Mouse (Mus musculus): ENCODE data around the gene Cdc20. TPM values are rescaled to one million over a fixed set of nuclear protein-coding genes. Genes with fewer than 3 reads are reported as not detected.

Gene Cdc20
- polyA plus RNA-seq, 1 experiment from 2014 or later: 47.3 TPM

DNA sequence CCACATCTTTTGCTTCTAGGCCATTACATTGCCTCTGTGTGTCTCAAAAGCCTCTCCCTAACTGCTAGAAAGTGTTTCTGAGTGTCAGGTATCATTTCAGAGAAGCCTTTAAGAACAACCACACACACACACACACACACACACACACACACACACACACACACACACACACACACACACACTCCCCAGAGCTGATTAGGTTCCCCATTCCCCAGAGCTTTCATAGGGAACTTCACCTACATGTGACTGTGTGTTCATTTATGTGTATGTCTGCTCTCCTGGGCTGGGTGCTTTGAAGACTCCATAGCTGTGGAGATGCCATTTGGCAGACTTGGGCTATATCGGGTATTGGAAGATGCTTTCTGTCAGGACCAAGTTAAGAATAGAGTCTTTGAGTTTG, 11.8 kb downstream of the Cdc20 start:
- Histone ChIP-seq H3K36me3 (ENCODE audit: control insufficient read depth, insufficient read depth, low read length) (peaks cover 26% of the 10 kb centered on the region), H3K9me3 (ENCODE audit: control insufficient read depth, low read length) (no peaks in the 10 kb centered on the region), H3K4me3 (replicated peaks; ENCODE audit: low read depth, low read length) (no peak overlapping the region), H3K27me3 (ENCODE audit: control insufficient read depth, insufficient read depth, low read length) (no peaks in the 10 kb centered on the region), H3K4me2 (ENCODE audit: low read length) (no peak overlapping the region), H3K27ac (replicated peaks; ENCODE audit: low read depth, low read length) (no peak overlapping the region), H3K9ac (replicated peaks; ENCODE audit: low read length) (no peak overlapping the region), H3K4me1 (ENCODE audit: control insufficient read depth, insufficient read depth, low read length) (peaks cover 17% of the 10 kb centered on the region)
- 90% methylated on average over 1 of the region's 1 CpGs for WGBS
- DNase-seq (no peak), ATAC-seq (ENCODE audit: low FRiP score, low TSS enrichment) (no peak)

DNA sequence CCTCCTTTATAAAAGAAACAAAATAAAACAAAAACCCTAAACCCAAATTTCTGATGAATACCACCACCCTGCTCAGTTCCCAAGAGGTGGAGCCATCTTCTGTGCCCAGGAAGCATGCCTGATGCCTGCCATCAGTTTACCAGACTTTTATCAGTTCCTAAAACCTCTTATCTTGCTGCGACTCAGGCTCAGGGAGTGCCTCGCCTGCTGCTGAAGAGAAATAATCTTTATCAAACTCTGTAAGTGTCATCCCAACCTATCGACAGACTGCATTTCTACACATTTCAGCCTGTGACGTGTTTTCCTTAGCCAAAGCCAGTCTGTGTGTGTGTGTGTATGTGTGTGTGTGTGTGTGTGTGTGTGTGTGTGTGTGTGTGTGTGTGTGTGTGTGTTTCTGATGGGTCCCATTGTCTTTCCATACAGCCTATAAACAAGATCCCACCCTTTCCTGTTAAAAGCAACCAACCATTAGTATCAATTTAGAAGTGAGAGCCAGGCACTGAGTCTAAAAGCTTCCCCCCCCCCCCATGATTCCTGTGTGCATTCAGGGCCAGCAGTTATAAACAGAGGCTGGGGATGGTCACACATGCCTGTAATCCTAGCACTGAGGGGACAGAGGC, 12.5 kb downstream of the Cdc20 start:
- Histone ChIP-seq H3K4me2 (ENCODE audit: low read length) (no peak overlapping the region), H3K36me3 (ENCODE audit: control insufficient read depth, insufficient read depth, low read length) (peaks cover 31% of the 10 kb centered on the region), H3K4me1 (ENCODE audit: control insufficient read depth, insufficient read depth, low read length) (peaks cover 17% of the 10 kb centered on the region), H3K27me3 (ENCODE audit: control insufficient read depth, insufficient read depth, low read length) (no peaks in the 10 kb centered on the region), H3K4me3 (replicated peaks; ENCODE audit: low read depth, low read length) (no peak overlapping the region), H3K9ac (replicated peaks; ENCODE audit: low read length) (no peak overlapping the region), H3K27ac (replicated peaks; ENCODE audit: low read depth, low read length) (no peak overlapping the region), H3K9me3 (ENCODE audit: control insufficient read depth, low read length) (no peaks in the 10 kb centered on the region)
- no peak for ATAC-seq (ENCODE audit: low FRiP score, low TSS enrichment)
- 88% methylated on average over 4 of the region's 4 CpGs for WGBS
- no peak for DNase-seq

DNA sequence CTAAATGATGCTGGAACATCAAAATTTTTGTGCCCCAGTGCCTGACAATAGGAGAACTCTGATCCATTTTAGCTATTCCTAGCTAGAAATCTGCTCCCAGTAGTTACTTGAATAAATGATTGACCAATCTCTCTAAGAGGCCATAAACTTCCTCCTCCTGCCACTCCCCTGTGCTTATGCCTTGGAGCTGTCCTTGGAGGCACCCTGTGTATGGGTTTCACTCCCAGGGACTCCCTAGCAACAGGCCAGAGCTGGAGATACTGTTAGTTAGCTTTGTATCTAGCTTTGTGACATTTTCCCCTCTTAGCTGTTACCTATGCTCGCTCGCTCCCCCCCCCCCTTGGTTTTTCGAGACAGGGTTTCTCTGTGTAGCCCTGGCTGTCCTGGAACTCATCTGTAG, 15.8 kb downstream of the Cdc20 start:
- DNase-seq (no peak), ATAC-seq (ENCODE audit: low FRiP score, low TSS enrichment) (no peak)
- 98% methylated on average over 3 of the region's 3 CpGs for WGBS
- peaks cover 59% of the 10 kb centered on the region for H3K36me3 ChIP-seq (ENCODE audit: control insufficient read depth, insufficient read depth, low read length)
- H3K27me3 ChIP-seq (ENCODE audit: control insufficient read depth, insufficient read depth, low read length): no peaks in the 10 kb centered on the region
- H3K4me3 ChIP-seq (replicated peaks; ENCODE audit: low read depth, low read length): no peak overlapping the region
- no peak overlapping the region for H3K27ac ChIP-seq (replicated peaks; ENCODE audit: low read depth, low read length)
- no peak overlapping the region for H3K4me2 ChIP-seq (ENCODE audit: low read length)
- H3K9me3 ChIP-seq (ENCODE audit: control insufficient read depth, low read length): no peaks in the 10 kb centered on the region
- H3K4me1 ChIP-seq (ENCODE audit: control insufficient read depth, insufficient read depth, low read length): no peaks in the 10 kb centered on the region
- H3K9ac ChIP-seq (replicated peaks; ENCODE audit: low read length): no peak overlapping the region

DNA sequence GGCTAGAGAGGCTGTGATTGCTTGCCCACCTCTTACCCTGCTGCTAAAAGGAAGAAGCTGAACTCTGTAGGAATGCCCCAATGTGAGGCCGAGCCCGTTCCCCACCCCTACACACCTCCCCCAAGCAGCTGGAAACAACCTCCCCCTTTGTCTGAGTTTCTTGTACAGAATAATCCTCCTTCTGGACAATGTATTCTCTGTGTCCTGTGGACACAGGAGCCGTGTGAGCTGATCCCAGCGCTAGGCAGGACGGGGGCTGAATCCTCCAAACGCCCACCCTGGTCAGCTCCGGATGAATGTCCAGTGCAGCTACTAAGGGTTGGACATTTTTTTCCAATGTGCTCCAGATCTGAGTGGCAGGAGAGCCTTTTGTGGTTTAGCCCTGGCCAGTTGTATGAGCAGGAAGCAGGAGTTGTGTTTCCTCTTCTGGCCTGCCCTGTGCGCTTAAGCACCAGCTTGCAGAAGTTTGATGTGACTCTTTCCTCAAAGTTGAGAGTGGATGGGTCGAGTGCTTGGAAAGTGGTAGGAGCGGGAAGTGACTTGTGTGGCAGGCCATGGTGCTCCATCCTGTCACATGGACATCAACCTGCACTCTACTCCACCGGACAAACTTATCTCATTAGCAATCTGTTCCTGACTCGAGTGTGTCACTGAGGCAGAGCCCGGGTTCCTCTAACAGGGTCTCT, 19.9 kb downstream of the Cdc20 start:
- H3K4me1 ChIP-seq (ENCODE audit: control insufficient read depth, insufficient read depth, low read length): no peaks in the 10 kb centered on the region
- no peaks in the 10 kb centered on the region for H3K27me3 ChIP-seq (ENCODE audit: control insufficient read depth, insufficient read depth, low read length)
- 77% methylated on average over 13 of the region's 13 CpGs for WGBS
- H3K27ac ChIP-seq (replicated peaks; ENCODE audit: low read depth, low read length): no peak overlapping the region
- no peak overlapping the region for H3K4me2 ChIP-seq (ENCODE audit: low read length)
- H3K9ac ChIP-seq (replicated peaks; ENCODE audit: low read length): no peak overlapping the region
- H3K9me3 ChIP-seq (ENCODE audit: control insufficient read depth, low read length): no peaks in the 10 kb centered on the region
- DNase-seq: no peak
- H3K4me3 ChIP-seq (replicated peaks; ENCODE audit: low read depth, low read length): no peak overlapping the region
- H3K36me3 ChIP-seq (ENCODE audit: control insufficient read depth, insufficient read depth, low read length): peaks cover 92% of the 10 kb centered on the region
- no peak for ATAC-seq (ENCODE audit: low FRiP score, low TSS enrichment)

- DNase-seq: no peak
Measured at GRCm38 (mm10) chr4:118416329-118416728, 20.8 kb downstream of the Cdc20 start.

DNA sequence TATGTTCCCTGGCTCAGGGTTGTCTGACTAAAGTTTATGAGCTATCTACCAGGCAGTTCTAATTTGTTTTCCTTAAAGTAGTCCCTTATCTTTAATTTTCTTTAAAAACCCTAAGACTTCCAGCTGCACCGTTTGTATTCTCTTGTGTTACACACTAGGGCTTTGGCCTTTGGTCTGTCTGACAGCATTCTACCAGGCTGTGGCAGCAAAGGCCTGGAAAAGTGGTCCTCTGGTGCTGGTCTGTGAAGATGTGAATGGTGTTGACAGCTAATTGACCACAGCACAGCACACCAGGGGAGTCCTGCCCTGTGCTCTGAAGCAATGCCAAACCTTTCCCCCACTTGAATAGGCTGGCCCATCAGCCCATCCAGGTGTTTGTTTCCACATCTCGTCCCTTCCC, 21.4 kb downstream of the Cdc20 start:
- peaks cover 91% of the 10 kb centered on the region for H3K36me3 ChIP-seq (ENCODE audit: control insufficient read depth, insufficient read depth, low read length)
- H3K9me3 ChIP-seq (ENCODE audit: control insufficient read depth, low read length): no peaks in the 10 kb centered on the region
- H3K4me2 ChIP-seq (ENCODE audit: low read length): no peak overlapping the region
- ATAC-seq (ENCODE audit: low FRiP score, low TSS enrichment) (no peak), DNase-seq (no peak)
- 88% methylated on average over 2 of the region's 2 CpGs for WGBS
- H3K9ac ChIP-seq (replicated peaks; ENCODE audit: low read length): no peak overlapping the region
- H3K27me3 ChIP-seq (ENCODE audit: control insufficient read depth, insufficient read depth, low read length): no peaks in the 10 kb centered on the region
- no peak overlapping the region for H3K4me3 ChIP-seq (replicated peaks; ENCODE audit: low read depth, low read length)
- H3K4me1 ChIP-seq (ENCODE audit: control insufficient read depth, insufficient read depth, low read length): no peaks in the 10 kb centered on the region
- no peak overlapping the region for H3K27ac ChIP-seq (replicated peaks; ENCODE audit: low read depth, low read length)

More at GRCm38 (mm10) chr4:118416329-118416728, 20.8 kb downstream of the Cdc20 start:
- Histone ChIP-seq H3K27me3 (ENCODE audit: control insufficient read depth, insufficient read depth, low read length) (no peaks in the 10 kb centered on the region), H3K9ac (replicated peaks; ENCODE audit: low read length) (no peak overlapping the region), H3K9me3 (ENCODE audit: control insufficient read depth, low read length) (no peaks in the 10 kb centered on the region), H3K4me1 (ENCODE audit: control insufficient read depth, insufficient read depth, low read length) (no peaks in the 10 kb centered on the region), H3K4me3 (replicated peaks; ENCODE audit: low read depth, low read length) (no peak overlapping the region), H3K36me3 (ENCODE audit: control insufficient read depth, insufficient read depth, low read length) (peaks cover 92% of the 10 kb centered on the region), H3K27ac (replicated peaks; ENCODE audit: low read depth, low read length) (no peak overlapping the region), H3K4me2 (ENCODE audit: low read length) (no peak overlapping the region)
- WGBS: 98% methylated on average over 5 of the region's 5 CpGs
- no peak for ATAC-seq (ENCODE audit: low FRiP score, low TSS enrichment)

DNA sequence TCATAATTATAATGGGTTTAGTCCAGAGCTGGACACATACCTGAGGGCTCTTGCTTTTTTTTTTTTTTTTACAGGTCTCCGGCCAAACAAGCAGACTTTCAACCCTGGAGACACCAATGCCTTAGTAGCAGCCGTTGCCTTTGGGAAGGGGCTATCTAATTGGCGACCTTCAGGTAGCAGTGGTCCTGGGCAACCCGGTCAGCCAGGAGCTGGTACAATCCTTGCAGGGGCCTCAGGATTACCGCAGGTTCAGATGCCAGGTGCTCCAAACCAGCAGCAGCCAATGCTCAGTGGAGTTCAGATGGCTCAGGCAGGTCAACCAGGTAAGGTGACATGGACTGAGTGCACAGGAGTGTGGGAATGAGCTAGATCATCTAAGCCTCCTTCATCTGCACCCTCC, 23.6 kb downstream of the Cdc20 start:
- Histone ChIP-seq H3K4me1 (ENCODE audit: control insufficient read depth, insufficient read depth, low read length) (peaks cover 7% of the 10 kb centered on the region), H3K36me3 (ENCODE audit: control insufficient read depth, insufficient read depth, low read length) (peaks cover 73% of the 10 kb centered on the region), H3K27me3 (ENCODE audit: control insufficient read depth, insufficient read depth, low read length) (no peaks in the 10 kb centered on the region), H3K9ac (replicated peaks; ENCODE audit: low read length) (no peak overlapping the region), H3K27ac (replicated peaks; ENCODE audit: low read depth, low read length) (no peak overlapping the region), H3K4me3 (replicated peaks; ENCODE audit: low read depth, low read length) (no peak overlapping the region), H3K4me2 (ENCODE audit: low read length) (no peak overlapping the region), H3K9me3 (ENCODE audit: control insufficient read depth, low read length) (no peaks in the 10 kb centered on the region)
- DNase-seq (no peak), ATAC-seq (ENCODE audit: low FRiP score, low TSS enrichment) (no peak)
- 98% methylated on average over 5 of the region's 5 CpGs for WGBS

DNA sequence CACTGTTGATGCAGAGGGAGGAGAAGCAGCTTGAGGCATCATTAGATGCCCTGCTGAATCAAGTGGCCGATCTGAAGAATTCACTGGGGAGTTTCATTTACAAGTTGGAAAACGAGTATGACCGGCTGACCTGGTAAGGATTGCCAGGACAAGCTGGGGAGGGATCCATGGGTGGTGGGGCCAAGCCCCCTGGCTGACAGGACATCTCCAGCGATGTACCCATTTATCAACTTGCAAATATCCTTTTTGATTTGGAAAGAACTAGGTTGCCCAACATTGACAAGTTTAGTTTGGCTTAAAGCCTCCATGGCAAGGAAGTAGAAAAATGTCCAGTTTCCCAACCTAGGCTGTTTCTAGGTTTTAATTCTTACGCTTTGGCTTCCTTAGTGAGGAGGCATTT, 26.3 kb downstream of the Cdc20 start:
- 95% methylated on average over 5 of the region's 5 CpGs for WGBS

More for the DNA sequence above, 26.3 kb downstream of the Cdc20 start:
- no peak for ATAC-seq (ENCODE audit: low FRiP score, low TSS enrichment)
- H3K4me2 ChIP-seq (ENCODE audit: low read length): no peak overlapping the region
- no peak overlapping the region for H3K4me3 ChIP-seq (replicated peaks; ENCODE audit: low read depth, low read length)
- H3K27me3 ChIP-seq (ENCODE audit: control insufficient read depth, insufficient read depth, low read length): no peaks in the 10 kb centered on the region
- H3K9ac ChIP-seq (replicated peaks; ENCODE audit: low read length): no peak overlapping the region
- DNase-seq: no peak
- peaks cover 48% of the 10 kb centered on the region for H3K36me3 ChIP-seq (ENCODE audit: control insufficient read depth, insufficient read depth, low read length)
- peaks cover 15% of the 10 kb centered on the region for H3K4me1 ChIP-seq (ENCODE audit: control insufficient read depth, insufficient read depth, low read length)
- H3K9me3 ChIP-seq (ENCODE audit: control insufficient read depth, low read length): no peaks in the 10 kb centered on the region
- no peak overlapping the region for H3K27ac ChIP-seq (replicated peaks; ENCODE audit: low read depth, low read length)
